Mouse (Mus musculus): ENCODE data around the gene Snd1. TPM values are rescaled to one million over a fixed set of nuclear protein-coding genes. Genes with fewer than 3 reads are reported as not detected.

Snd1 gene
- polyA plus RNA-seq, 1 experiment from 2014 or later, result 113 TPM

DNA sequence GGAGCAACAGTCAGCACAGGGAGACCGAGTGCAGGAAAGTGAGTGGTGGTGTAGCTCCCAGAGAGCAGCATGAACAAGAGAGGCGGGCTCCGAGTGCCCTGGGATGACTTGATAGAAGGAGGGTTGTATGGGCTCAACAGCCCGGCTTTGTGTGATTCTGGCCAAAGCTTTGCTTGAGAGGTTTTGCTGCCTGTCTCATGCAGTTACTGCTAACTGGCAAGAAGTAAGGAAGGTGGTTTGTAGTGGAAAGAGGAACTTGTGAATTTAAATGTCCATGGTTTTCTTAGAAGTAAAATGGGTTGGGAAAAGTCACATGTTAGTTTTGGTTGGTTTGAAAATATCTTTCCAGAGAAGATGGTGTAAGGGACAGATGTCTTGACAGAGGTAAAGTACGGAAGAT, 15.7 kb downstream of the Snd1 start:
- ATAC-seq (ENCODE audit: insufficient number of reproducible peaks, insufficient read depth, low FRiP score, low read depth), result no peak
- H3K27ac ChIP-seq (ENCODE audit: low read length), result no peak overlapping the region
- H3K4me2 ChIP-seq (replicated peaks; ENCODE audit: low read depth, low read length), result no peak overlapping the region
- WGBS, result 92% methylated on average over 5 of the region's 5 CpGs
- H3K27me3 ChIP-seq (ENCODE audit: control insufficient read depth, insufficient read depth, low read length), result no peaks in the 10 kb centered on the region
- no peak overlapping the region for H3K9ac ChIP-seq (replicated peaks; ENCODE audit: low read depth, low read length)
- no peak overlapping the region for H3K4me3 ChIP-seq (ENCODE audit: low read depth, low read length)
- H3K9me3 ChIP-seq (ENCODE audit: control insufficient read depth, low read depth, low read length), result no peaks in the 10 kb centered on the region
- H3K4me1 ChIP-seq (ENCODE audit: control insufficient read depth, insufficient read depth, low read length), result peaks cover 3% of the 10 kb centered on the region; the same call in 1 of the 2 replicates
- peaks cover 4% of the 10 kb centered on the region; the same call in 1 of the 2 replicates for H3K36me3 ChIP-seq (ENCODE audit: control insufficient read depth, insufficient read depth, low read length)

DNA sequence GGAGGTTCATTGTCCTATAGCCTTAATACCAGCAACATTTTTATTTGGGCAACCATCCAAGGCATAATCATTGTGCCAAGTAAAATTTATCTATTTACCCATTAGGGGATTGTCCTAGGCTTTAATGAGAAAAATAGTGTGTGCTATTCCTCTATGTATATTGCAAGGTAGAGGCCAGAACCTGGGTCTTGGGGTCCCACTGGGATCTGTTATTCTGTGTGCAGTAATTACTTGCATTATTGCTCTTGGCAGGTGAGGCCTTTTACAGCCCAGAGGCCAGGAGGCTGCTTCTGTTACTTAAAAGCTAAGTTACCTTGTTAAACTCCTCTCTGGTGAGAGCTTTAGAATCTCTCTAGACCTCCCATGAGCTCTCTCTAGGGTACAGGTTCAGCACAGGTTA, 16.3 kb downstream of the Snd1 start:
- H3K4me2 ChIP-seq (replicated peaks; ENCODE audit: low read depth, low read length), result no peak overlapping the region
- no peaks in the 10 kb centered on the region for H3K27me3 ChIP-seq (ENCODE audit: control insufficient read depth, insufficient read depth, low read length)
- no peak overlapping the region for H3K27ac ChIP-seq (ENCODE audit: low read length)
- no peak for ATAC-seq (ENCODE audit: insufficient number of reproducible peaks, insufficient read depth, low FRiP score, low read depth)
- H3K4me3 ChIP-seq (ENCODE audit: low read depth, low read length), result no peak overlapping the region
- peaks cover 3% of the 10 kb centered on the region; the same call in 1 of the 2 replicates for H3K4me1 ChIP-seq (ENCODE audit: control insufficient read depth, insufficient read depth, low read length)
- peaks cover 4% of the 10 kb centered on the region; the same call in 1 of the 2 replicates for H3K36me3 ChIP-seq (ENCODE audit: control insufficient read depth, insufficient read depth, low read length)
- H3K9ac ChIP-seq (replicated peaks; ENCODE audit: low read depth, low read length), result no peak overlapping the region
- no peaks in the 10 kb centered on the region for H3K9me3 ChIP-seq (ENCODE audit: control insufficient read depth, low read depth, low read length)

DNA sequence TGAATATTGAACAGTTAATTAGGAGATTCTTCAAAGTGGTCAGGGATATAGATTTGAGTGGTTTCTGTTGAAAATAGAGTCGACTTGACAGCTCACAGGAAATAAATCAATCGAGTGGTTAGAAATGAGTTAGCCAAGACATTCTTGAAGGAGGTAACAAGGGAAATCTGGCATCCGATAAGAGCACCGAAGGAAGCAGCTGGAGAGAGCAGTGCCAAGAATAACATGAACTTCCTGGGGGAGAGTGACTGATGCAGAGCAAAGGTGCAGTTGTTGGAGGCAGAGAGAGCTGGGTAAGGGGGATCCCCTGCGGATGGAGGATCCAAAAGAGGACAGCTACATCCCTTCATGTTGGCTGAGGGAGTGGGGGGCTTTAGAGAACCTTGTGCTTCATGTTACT, 22.9 kb downstream of the Snd1 start:
- Histone ChIP-seq H3K4me2 (replicated peaks; ENCODE audit: low read depth, low read length) (no peak overlapping the region), H3K27ac (ENCODE audit: low read length) (no peak overlapping the region), H3K9me3 (ENCODE audit: control insufficient read depth, low read depth, low read length) (no peaks in the 10 kb centered on the region), H3K4me3 (ENCODE audit: low read depth, low read length) (no peak overlapping the region), H3K27me3 (ENCODE audit: control insufficient read depth, insufficient read depth, low read length) (no peaks in the 10 kb centered on the region), H3K9ac (replicated peaks; ENCODE audit: low read depth, low read length) (no peak overlapping the region), H3K4me1 (ENCODE audit: control insufficient read depth, insufficient read depth, low read length) (no peaks in the 10 kb centered on the region), H3K36me3 (ENCODE audit: control insufficient read depth, insufficient read depth, low read length) (peaks cover 3% of the 10 kb centered on the region; the same call in 1 of the 2 replicates)
- 54% methylated on average over 5 of the region's 5 CpGs for WGBS
- no peak for ATAC-seq (ENCODE audit: insufficient number of reproducible peaks, insufficient read depth, low FRiP score, low read depth)

DNA sequence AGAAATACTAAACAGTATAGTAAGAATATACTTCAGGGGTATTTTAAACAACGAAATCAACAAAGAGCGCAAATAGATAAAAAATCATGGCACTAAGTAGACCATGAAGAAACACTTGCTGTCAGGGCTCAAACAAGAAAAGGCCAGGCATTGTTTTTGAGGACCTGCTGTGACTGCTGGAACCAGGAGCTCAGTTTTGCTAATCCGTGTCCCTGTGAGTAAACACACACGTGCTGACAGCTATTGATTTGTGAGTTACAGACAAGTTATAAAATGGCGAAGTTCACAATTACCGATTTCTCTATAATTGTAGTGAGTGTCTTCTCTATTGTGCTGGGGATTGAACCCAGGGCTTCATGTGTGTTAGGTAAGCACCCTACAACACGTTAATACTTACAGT, 27.6 kb downstream of the Snd1 start:
- Histone ChIP-seq H3K9ac (replicated peaks; ENCODE audit: low read depth, low read length) (no peak overlapping the region), H3K4me2 (replicated peaks; ENCODE audit: low read depth, low read length) (no peak overlapping the region), H3K27me3 (ENCODE audit: control insufficient read depth, insufficient read depth, low read length) (no peaks in the 10 kb centered on the region), H3K9me3 (ENCODE audit: control insufficient read depth, low read depth, low read length) (no peaks in the 10 kb centered on the region), H3K4me3 (ENCODE audit: low read depth, low read length) (no peak overlapping the region), H3K27ac (ENCODE audit: low read length) (no peak overlapping the region), H3K36me3 (ENCODE audit: control insufficient read depth, insufficient read depth, low read length) (no peaks in the 10 kb centered on the region), H3K4me1 (ENCODE audit: control insufficient read depth, insufficient read depth, low read length) (no peaks in the 10 kb centered on the region)
- 83% methylated on average over 7 of the region's 7 CpGs for WGBS
- no peak for ATAC-seq (ENCODE audit: insufficient number of reproducible peaks, insufficient read depth, low FRiP score, low read depth)

DNA sequence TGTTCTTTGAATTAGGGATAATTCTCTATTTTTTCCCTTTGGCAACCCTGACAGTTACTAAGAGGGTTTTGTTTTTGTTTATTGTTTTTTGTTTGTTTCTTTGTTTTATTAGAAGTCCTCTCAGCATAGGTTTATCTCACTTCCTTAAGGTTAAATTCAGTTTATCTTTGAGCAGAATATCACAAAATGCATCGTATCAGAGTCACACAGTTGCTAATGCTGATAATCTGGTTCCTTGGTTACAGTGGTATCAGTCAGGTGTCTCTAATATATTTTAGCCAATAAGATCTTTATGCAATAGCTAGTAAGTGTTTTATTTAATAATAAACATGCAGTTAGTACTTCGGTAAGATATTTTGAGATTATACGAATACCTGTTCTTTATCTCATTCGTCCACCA, 28.2 kb downstream of the Snd1 start:
- Histone ChIP-seq H3K9ac (replicated peaks; ENCODE audit: low read depth, low read length) (no peak overlapping the region), H3K9me3 (ENCODE audit: control insufficient read depth, low read depth, low read length) (no peaks in the 10 kb centered on the region), H3K27ac (ENCODE audit: low read length) (no peak overlapping the region), H3K4me1 (ENCODE audit: control insufficient read depth, insufficient read depth, low read length) (no peaks in the 10 kb centered on the region), H3K4me2 (replicated peaks; ENCODE audit: low read depth, low read length) (no peak overlapping the region), H3K4me3 (ENCODE audit: low read depth, low read length) (no peak overlapping the region), H3K27me3 (ENCODE audit: control insufficient read depth, insufficient read depth, low read length) (no peaks in the 10 kb centered on the region), H3K36me3 (ENCODE audit: control insufficient read depth, insufficient read depth, low read length) (no peaks in the 10 kb centered on the region)
- 93% methylated on average over 4 of the region's 4 CpGs for WGBS
- ATAC-seq (ENCODE audit: insufficient number of reproducible peaks, insufficient read depth, low FRiP score, low read depth), result no peak

DNA sequence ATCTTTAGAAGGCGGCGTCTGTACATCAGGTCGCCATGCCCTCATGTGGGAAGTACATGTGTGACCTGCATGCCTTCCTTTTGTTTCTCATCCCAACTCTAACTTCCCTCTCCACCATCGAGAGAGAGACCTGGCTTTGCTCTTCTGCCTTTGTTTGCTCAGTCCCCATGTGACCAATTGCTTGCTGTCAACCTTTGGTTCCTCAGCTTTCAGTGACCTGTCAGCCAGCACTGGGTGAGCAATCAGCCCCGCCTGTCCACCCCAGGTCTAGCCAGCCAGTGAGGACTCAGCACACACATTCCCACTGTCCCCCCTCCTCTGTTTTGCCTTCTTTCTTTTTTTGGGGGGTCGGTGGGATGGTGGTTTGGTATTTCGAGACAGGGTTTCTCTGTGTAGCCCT, 29.7 kb downstream of the Snd1 start:
- Histone ChIP-seq H3K27ac (ENCODE audit: low read length) (no peak overlapping the region), H3K27me3 (ENCODE audit: control insufficient read depth, insufficient read depth, low read length) (no peaks in the 10 kb centered on the region), H3K4me3 (ENCODE audit: low read depth, low read length) (no peak overlapping the region), H3K9me3 (ENCODE audit: control insufficient read depth, low read depth, low read length) (no peaks in the 10 kb centered on the region), H3K9ac (replicated peaks; ENCODE audit: low read depth, low read length) (no peak overlapping the region), H3K4me2 (replicated peaks; ENCODE audit: low read depth, low read length) (no peak overlapping the region), H3K4me1 (ENCODE audit: control insufficient read depth, insufficient read depth, low read length) (no peaks in the 10 kb centered on the region), H3K36me3 (ENCODE audit: control insufficient read depth, insufficient read depth, low read length) (no peaks in the 10 kb centered on the region)
- 79% methylated on average over 7 of the region's 7 CpGs for WGBS
- ATAC-seq (ENCODE audit: insufficient number of reproducible peaks, insufficient read depth, low FRiP score, low read depth), result peak; percentile 49; the same call in 1 of the 2 replicates

DNA sequence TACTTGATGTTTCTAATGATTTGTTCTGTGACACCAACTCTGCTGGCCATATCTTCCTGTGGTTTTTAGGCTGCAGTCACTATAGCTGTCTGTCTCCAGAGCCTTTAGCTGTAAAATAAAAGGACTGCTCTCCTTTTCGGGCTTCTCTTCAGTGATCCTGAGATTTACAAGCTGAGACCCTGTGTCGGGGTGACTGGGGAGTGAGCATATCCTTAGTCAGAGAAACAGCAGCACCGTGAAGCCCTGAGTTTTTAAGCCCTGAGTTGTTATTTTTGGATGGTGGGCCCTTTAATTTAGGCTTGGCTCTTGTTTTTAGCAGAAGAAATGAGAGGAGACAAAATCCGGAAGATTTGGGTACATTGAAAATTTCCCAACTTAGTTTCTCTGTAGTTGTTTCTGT, 32.8 kb downstream of the Snd1 start:
- Histone ChIP-seq H3K4me3 (ENCODE audit: low read depth, low read length) (no peak overlapping the region), H3K36me3 (ENCODE audit: control insufficient read depth, insufficient read depth, low read length) (peaks cover 2% of the 10 kb centered on the region; the same call in 1 of the 2 replicates), H3K9ac (replicated peaks; ENCODE audit: low read depth, low read length) (no peak overlapping the region), H3K9me3 (ENCODE audit: control insufficient read depth, low read depth, low read length) (no peaks in the 10 kb centered on the region), H3K27me3 (ENCODE audit: control insufficient read depth, insufficient read depth, low read length) (no peaks in the 10 kb centered on the region), H3K27ac (ENCODE audit: low read length) (no peak overlapping the region), H3K4me1 (ENCODE audit: control insufficient read depth, insufficient read depth, low read length) (no peaks in the 10 kb centered on the region), H3K4me2 (replicated peaks; ENCODE audit: low read depth, low read length) (no peak overlapping the region)
- no peak for ATAC-seq (ENCODE audit: insufficient number of reproducible peaks, insufficient read depth, low FRiP score, low read depth)
- WGBS, result 79% methylated on average over 4 of the region's 4 CpGs

DNA sequence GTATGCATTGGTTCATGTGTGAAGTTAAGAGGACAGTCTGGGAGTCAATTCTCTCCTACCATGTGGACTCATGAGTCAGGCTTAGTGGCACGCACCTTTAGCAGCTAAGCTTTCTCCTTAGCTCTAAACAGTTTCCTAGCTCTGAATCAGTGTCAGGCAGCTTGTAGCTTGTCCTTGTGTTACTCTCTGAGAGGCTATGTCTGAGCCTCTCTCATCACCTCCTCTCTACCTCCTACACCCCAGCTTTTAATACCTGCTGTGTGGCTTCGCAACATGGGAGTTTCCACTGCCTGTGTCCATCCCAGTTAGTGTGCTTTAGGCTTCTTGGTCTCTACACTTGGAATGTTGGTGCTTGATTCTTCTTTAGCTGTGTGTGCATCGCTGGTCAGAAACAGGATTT, 39.3 kb downstream of the Snd1 start:
- no peak for ATAC-seq (ENCODE audit: insufficient number of reproducible peaks, insufficient read depth, low FRiP score, low read depth)
- Histone ChIP-seq H3K36me3 (ENCODE audit: control insufficient read depth, insufficient read depth, low read length) (peaks cover 27% of the 10 kb centered on the region), H3K9me3 (ENCODE audit: control insufficient read depth, low read depth, low read length) (no peaks in the 10 kb centered on the region), H3K4me1 (ENCODE audit: control insufficient read depth, insufficient read depth, low read length) (no peaks in the 10 kb centered on the region), H3K27ac (ENCODE audit: low read length) (no peak overlapping the region), H3K9ac (replicated peaks; ENCODE audit: low read depth, low read length) (no peak overlapping the region), H3K4me3 (ENCODE audit: low read depth, low read length) (no peak overlapping the region), H3K27me3 (ENCODE audit: control insufficient read depth, insufficient read depth, low read length) (no peaks in the 10 kb centered on the region), H3K4me2 (replicated peaks; ENCODE audit: low read depth, low read length) (no peak overlapping the region)
- 95% methylated on average over 3 of the region's 3 CpGs for WGBS

DNA sequence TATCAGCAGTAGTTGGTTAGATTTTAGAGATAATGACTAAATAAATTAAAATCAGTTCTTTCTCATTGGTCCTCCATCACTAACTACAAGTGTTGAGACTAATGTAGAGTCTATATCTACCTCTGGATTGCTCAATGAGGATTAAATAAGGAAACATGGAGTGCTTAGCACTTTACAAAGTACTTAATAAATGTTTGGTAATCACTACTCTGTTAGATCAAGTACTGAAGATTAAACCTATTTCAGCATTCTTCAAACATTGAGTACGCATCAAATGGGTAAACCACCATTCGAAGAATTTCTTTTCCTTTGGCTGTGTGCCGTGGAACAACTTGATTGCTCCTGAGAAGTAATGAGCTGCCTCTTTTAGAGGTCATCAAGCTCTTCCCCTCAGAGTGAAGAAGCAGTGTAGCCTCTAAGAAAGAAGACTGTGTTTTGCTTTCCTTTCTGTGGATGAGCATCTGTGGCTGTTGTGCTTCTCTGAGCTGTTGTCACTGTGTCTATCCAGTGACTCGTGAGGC, 40.0 kb downstream of the Snd1 start:
- no peaks in the 10 kb centered on the region for H3K4me1 ChIP-seq (ENCODE audit: control insufficient read depth, insufficient read depth, low read length)
- peaks cover 30% of the 10 kb centered on the region for H3K36me3 ChIP-seq (ENCODE audit: control insufficient read depth, insufficient read depth, low read length)
- no peak overlapping the region for H3K4me2 ChIP-seq (replicated peaks; ENCODE audit: low read depth, low read length)
- H3K27ac ChIP-seq (ENCODE audit: low read length), result no peak overlapping the region
- H3K4me3 ChIP-seq (ENCODE audit: low read depth, low read length), result no peak overlapping the region
- no peak for ATAC-seq (ENCODE audit: insufficient number of reproducible peaks, insufficient read depth, low FRiP score, low read depth)
- H3K27me3 ChIP-seq (ENCODE audit: control insufficient read depth, insufficient read depth, low read length), result no peaks in the 10 kb centered on the region
- no peak overlapping the region for H3K9ac ChIP-seq (replicated peaks; ENCODE audit: low read depth, low read length)
- no peaks in the 10 kb centered on the region for H3K9me3 ChIP-seq (ENCODE audit: control insufficient read depth, low read depth, low read length)
- 89% methylated on average over 4 of the region's 4 CpGs for WGBS
